Mouse (Mus musculus): ENCODE measurements at regions not wholly inside any gene's neighbourhood (a gene's known extent, or its start where the extent isn't known, plus 50 kb on each side); places are given as distances from the start of the nearest gene placed in this dataset.

- Histone ChIP-seq H3K4me2 (no peak overlapping the region), H3K4me3 (replicated peaks) (no peak overlapping the region), H3K27ac (peak overlapping the region; percentile 69), H3K36me3 (no peaks in the 10 kb centered on the region), H3K4me1 (peaks cover 22% of the 10 kb centered on the region), H3K27me3 (no peaks in the 10 kb centered on the region), H3K9me3 (replicated peaks) (no peaks in the 10 kb centered on the region), H3K9ac (no peak overlapping the region)
- ATAC-seq (replicated peaks; ENCODE audit: low FRiP score): peak; percentile 91
- WGBS: 14% methylated on average over 7 of the region's 7 CpGs
Observed at GRCm38 (mm10) chr13:63980012-63980691, 108.9 kb downstream of the Hsd17b3 start.

GRCm38 (mm10) chr13:63979581-63979980 lies 109.4 kb downstream of the Hsd17b3 start:
- Histone ChIP-seq H3K27ac (no peak overlapping the region), H3K27me3 (no peaks in the 10 kb centered on the region), H3K4me1 (peaks cover 19% of the 10 kb centered on the region), H3K36me3 (no peaks in the 10 kb centered on the region), H3K9me3 (replicated peaks) (no peaks in the 10 kb centered on the region), H3K9ac (no peak overlapping the region), H3K4me3 (replicated peaks) (no peak overlapping the region), H3K4me2 (no peak overlapping the region)
- ATAC-seq (replicated peaks; ENCODE audit: low FRiP score): 0 out of 2 replicates have a peak, but pooled peaks have one; percentile 2
- WGBS: 18% methylated on average over 1 of the region's 1 CpGs

GRCm38 (mm10) chr13:63969907-63970306 lies 119.1 kb downstream of the Hsd17b3 start:
- 68% methylated on average over 2 of the region's 2 CpGs for WGBS
- no peak for ATAC-seq (replicated peaks; ENCODE audit: low FRiP score)

GRCm38 (mm10) chr13:63968623-63969022 lies 120.4 kb downstream of the Hsd17b3 start:
- Histone ChIP-seq H3K4me1 (no peaks in the 10 kb centered on the region), H3K9ac (no peak overlapping the region), H3K27me3 (no peaks in the 10 kb centered on the region), H3K36me3 (no peaks in the 10 kb centered on the region), H3K27ac (no peak overlapping the region), H3K9me3 (replicated peaks) (no peaks in the 10 kb centered on the region), H3K4me2 (no peak overlapping the region), H3K4me3 (replicated peaks) (no peak overlapping the region)
- no peak for ATAC-seq (replicated peaks; ENCODE audit: low FRiP score)
- 76% methylated on average over 3 of the region's 3 CpGs for WGBS

More at GRCm38 (mm10) chr13:63969907-63970306, 119.1 kb downstream of the Hsd17b3 start:
- no peak overlapping the region for H3K4me2 ChIP-seq
- no peak overlapping the region for H3K4me3 ChIP-seq (replicated peaks)
- no peaks in the 10 kb centered on the region for H3K9me3 ChIP-seq (replicated peaks)
- no peak overlapping the region for H3K27ac ChIP-seq
- H3K36me3 ChIP-seq: no peaks in the 10 kb centered on the region
- no peaks in the 10 kb centered on the region for H3K27me3 ChIP-seq
- H3K9ac ChIP-seq: no peak overlapping the region
- H3K4me1 ChIP-seq: no peaks in the 10 kb centered on the region

GRCm38 (mm10) chr13:63957098-63957497 lies 131.9 kb downstream of the Hsd17b3 start:
- 18% methylated on average over 5 of the region's 5 CpGs for WGBS
- Histone ChIP-seq H3K4me2 (no peak overlapping the region), H3K36me3 (no peaks in the 10 kb centered on the region), H3K27me3 (peaks cover 9% of the 10 kb centered on the region; the same call in 1 of the 2 replicates), H3K27ac (no peak overlapping the region), H3K9me3 (replicated peaks) (peaks cover 10% of the 10 kb centered on the region), H3K4me3 (replicated peaks) (no peak overlapping the region), H3K4me1 (peaks cover 16% of the 10 kb centered on the region), H3K9ac (no peak overlapping the region)
- peak; percentile 77 for ATAC-seq (replicated peaks; ENCODE audit: low FRiP score)

GRCm38 (mm10) chr13:63954305-63954704 lies 134.7 kb downstream of the Hsd17b3 start:
- no peaks in the 10 kb centered on the region for H3K36me3 ChIP-seq
- H3K4me3 ChIP-seq (replicated peaks): no peak overlapping the region
- H3K27me3 ChIP-seq: peaks cover 10% of the 10 kb centered on the region
- no peak overlapping the region for H3K4me2 ChIP-seq
- no peak overlapping the region for H3K27ac ChIP-seq
- peaks cover 37% of the 10 kb centered on the region for H3K4me1 ChIP-seq
- ATAC-seq (replicated peaks; ENCODE audit: low FRiP score): no peak
- WGBS: 86% methylated on average over 2 of the region's 2 CpGs
- H3K9me3 ChIP-seq (replicated peaks): peaks cover 7% of the 10 kb centered on the region; the same call in 1 of the 2 replicates
- no peak overlapping the region for H3K9ac ChIP-seq

GRCm38 (mm10) chr13:63951922-63952734 lies 136.9 kb downstream of the Hsd17b3 start:
- H3K9me3 ChIP-seq (replicated peaks): no peaks in the 10 kb centered on the region
- 12% methylated on average over 9 of the region's 9 CpGs for WGBS
- H3K4me3 ChIP-seq (replicated peaks): no peak overlapping the region
- H3K27me3 ChIP-seq: peaks cover 17% of the 10 kb centered on the region
- peak overlapping the region; percentile 39 for H3K27ac ChIP-seq
- no peak overlapping the region for H3K9ac ChIP-seq
- no peaks in the 10 kb centered on the region for H3K36me3 ChIP-seq
- no peak overlapping the region for H3K4me2 ChIP-seq
- H3K4me1 ChIP-seq: peaks cover 33% of the 10 kb centered on the region
- peak; percentile 93 for ATAC-seq (replicated peaks; ENCODE audit: low FRiP score)

GRCm38 (mm10) chr13:63951136-63951535 lies 136.1 kb downstream of the Ercc6l2 start:
- no peaks in the 10 kb centered on the region for H3K9me3 ChIP-seq (replicated peaks)

More at GRCm38 (mm10) chr13:63951136-63951535, 136.1 kb downstream of the Ercc6l2 start:
- Histone ChIP-seq H3K27ac (peak overlapping the region; percentile 39), H3K27me3 (peaks cover 17% of the 10 kb centered on the region), H3K4me3 (replicated peaks) (no peak overlapping the region), H3K4me1 (peaks cover 28% of the 10 kb centered on the region), H3K36me3 (no peaks in the 10 kb centered on the region), H3K4me2 (no peak overlapping the region), H3K9ac (no peak overlapping the region)
- 23% methylated on average over 8 of the region's 8 CpGs for WGBS
- 0 out of 2 replicates have a peak, but pooled peaks have one; percentile 13 for ATAC-seq (replicated peaks; ENCODE audit: low FRiP score)
